Mouse (Mus musculus) kidney, postnatal 0 days (tissue): ENCODE data around the gene Arpc1b. TPM values are rescaled to one million over a fixed set of nuclear protein-coding genes. Genes with fewer than 3 reads are reported as not detected.
"Not testable (repeated sequence)": the region's sequence is repeated elsewhere in the genome, so short reads cannot be mapped to it uniquely, and the experiment has no call there.

Experiments
- ATAC-seq: fragments of 200-750 bp; cut with Nextera tagmentation; replicated peaks from 2 replicates; pipeline ENCODE4 v1.8.0; 2017; ENCODE audit warnings: low read depth, moderate number of reproducible peaks, moderate TSS enrichment, moderate library complexity; ENCODE audit not compliant: low FRiP score
- DNase-seq: peaks from one replicate; pipeline ENCODE4 v3.0.0-alpha.2; 2016; ENCODE audit warnings: low spot score
- H3K27ac ChIP-seq: fragments of 300-500 bp; sonication (generic); 2 replicates; pipeline ENCODE4 v1.5.1; 2014; ENCODE audit warnings: mild to moderate bottlenecking
- H3K27me3 ChIP-seq: fragments of 300-500 bp; sonication (generic); 2 replicates; pipeline ENCODE4 v1.6.1; 2014; ENCODE audit warnings: low read length, mixed read lengths; ENCODE audit not compliant: insufficient read depth
- H3K36me3 ChIP-seq: fragments of 300-500 bp; sonication (generic); 2 replicates; pipeline ENCODE4 v1.6.1; 2014; ENCODE audit warnings: low read length, mixed read lengths; ENCODE audit not compliant: insufficient read depth
- H3K4me1 ChIP-seq: fragments of 300-500 bp; sonication (generic); replicated peaks from 2 replicates; pipeline ENCODE4 v1.6.1; 2014; ENCODE audit warnings: antibody characterized with exemption, low read length, mixed read lengths; ENCODE audit not compliant: insufficient read depth
- H3K4me2 ChIP-seq: fragments of 300-500 bp; sonication (generic); 2 replicates; pipeline ENCODE4 v1.6.1; 2014; ENCODE audit warnings: mild to moderate bottlenecking, low read length, moderate library complexity, mixed read lengths
- H3K4me3 ChIP-seq: fragments of 300-500 bp; sonication (generic); replicated peaks from 2 replicates; pipeline ENCODE4 v1.5.1; 2014; ENCODE audit warnings: low read depth, low read length
- H3K9ac ChIP-seq: fragments of 300-500 bp; sonication (generic); 2 replicates; pipeline ENCODE4 v1.6.1; 2014; ENCODE audit warnings: low read depth, low read length
- H3K9me3 ChIP-seq: fragments of 300-500 bp; sonication (generic); replicated peaks from 2 replicates; pipeline ENCODE4 v1.6.1; 2016; ENCODE audit warnings: low read length, inconsistent platforms, mixed read lengths
- CTCF ChIP-seq: IDR thresholded peaks from 2 replicates; pipeline ENCODE4 v1.5.1; 2016; ENCODE audit warnings: antibody characterized with exemption, low read depth, mild to moderate bottlenecking, moderate library complexity
- WGBS: fragments of 180-500 bp; shearing (Covaris S2); extraction: QIAGEN DNeasy Blood & Tissue Kit; methylation state at CpG from one replicate; pipeline ENCODE4 v1.1.7; 2014; 5-methylcytosine and 5-hydroxymethylcytosine counted together
- polyA plus RNA-seq: library from polyadenylated mRNA; unstranded; fragments of >200 nt; fragmentation: Nextera tagmentation; extraction: Ambion mirVana; gene quantifications from 2 replicates; pipeline ENCODE4 v1.2.1, GENCODE M21; 2015

The Arpc1b gene
- polyA plus RNA-seq, 1 experiment from 2014 or later, result 261 TPM

- H3K4me1 ChIP-seq, result peaks cover 8% of the 10 kb centered on the region; the same call in 1 of the 2 replicates
- 91% methylated on average over 10 of the region's 10 CpGs for WGBS
These were observed 32.0 kb upstream of the Arpc1b start for GRCm38 (mm10) chr5:145081866-145082613.

DNA sequence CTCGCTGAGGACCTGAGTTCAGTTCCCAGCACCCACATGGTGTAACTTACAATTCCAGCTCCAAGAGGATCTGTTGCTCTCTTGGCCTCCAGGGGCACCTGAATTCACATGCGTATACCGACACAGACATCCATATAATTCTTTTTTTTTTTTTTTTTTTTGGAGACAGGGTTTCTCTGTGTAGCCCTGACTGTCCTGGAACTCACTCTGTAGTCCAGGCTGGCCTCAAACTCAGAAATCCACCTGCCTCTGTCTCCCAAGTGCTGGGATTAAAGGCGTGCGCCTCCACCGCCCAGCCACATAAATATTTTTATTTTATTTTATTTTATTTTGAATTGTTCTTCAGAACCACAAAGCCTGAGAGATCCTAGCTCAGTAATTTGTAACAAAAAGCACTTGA, 30.8 kb upstream of the Arpc1b start:
- H3K4me1 ChIP-seq, H3K36me3 ChIP-seq, H3K9me3 ChIP-seq, DNase-seq, ATAC-seq, H3K27me3 ChIP-seq: not testable (repeated sequence)
- 50% methylated on average over 6 of the region's 6 CpGs for WGBS
- Histone ChIP-seq H3K27ac (peak overlapping the region; percentile 80; the same call in 1 of the 2 replicates), H3K4me3 (peak overlapping the region; percentile 85), H3K4me2 (peak overlapping the region; percentile 91), H3K9ac (peak overlapping the region; percentile 93; the same call in 1 of the 2 replicates)

More at GRCm38 (mm10) chr5:145081866-145082613, 32.0 kb upstream of the Arpc1b start:
- Histone ChIP-seq H3K36me3 (no peaks in the 10 kb centered on the region), H3K9ac (no peak overlapping the region), H3K9me3 (no peaks in the 10 kb centered on the region), H3K27ac (no peak overlapping the region), H3K27me3 (no peaks in the 10 kb centered on the region), H3K4me2 (no peak overlapping the region), H3K4me3 (no peak overlapping the region)
- no peak for TF ChIP-seq CTCF
- DNase-seq (no peak), ATAC-seq (no peak)

GRCm38 (mm10) chr5:145083632-145084451, 30.2 kb upstream of the Arpc1b start, which contains the start of the genes Arpc1a and Kpna7:
Arpc1a (plus strand) TSS chr5:145083830.
Kpna7 (minus strand) TSS chr5:145084030.
- H3K9me3 ChIP-seq, result no peaks in the 10 kb centered on the region; the same call in 1 of the 2 replicates
- no peaks in the 10 kb centered on the region for H3K27me3 ChIP-seq
- WGBS, result under 1% methylated on average over 49 of the region's 54 CpGs
- ATAC-seq, result peak; percentile 96
- peak within 1 kb of the TSS; percentile 91 for H3K4me2 ChIP-seq
- H3K36me3 ChIP-seq, result no peaks in the 10 kb centered on the region
- TF ChIP-seq CTCF, result no peak
- H3K4me3 ChIP-seq, result peak within 1 kb of the TSS; percentile 85
- H3K9ac ChIP-seq, result peak within 1 kb of the TSS; percentile 93
- peaks cover 8% of the 10 kb centered on the region; the same call in 1 of the 2 replicates for H3K4me1 ChIP-seq
- H3K27ac ChIP-seq, result peak within 1 kb of the TSS; percentile 80
- DNase-seq, result peak; percentile 97

- ATAC-seq (no peak), DNase-seq (no peak)
- Histone ChIP-seq H3K9ac (peak overlapping the region; percentile 93), H3K27me3 (no peaks in the 10 kb centered on the region), H3K36me3 (no peaks in the 10 kb centered on the region), H3K9me3 (no peaks in the 10 kb centered on the region; the same call in 1 of the 2 replicates), H3K27ac (no peak overlapping the region), H3K4me1 (peaks cover 8% of the 10 kb centered on the region; the same call in 1 of the 2 replicates), H3K4me3 (peak overlapping the region; percentile 85), H3K4me2 (peak overlapping the region; percentile 91)
- 57% methylated on average over 2 of the region's 2 CpGs for WGBS
- no peak for TF ChIP-seq CTCF
These were observed 29.2 kb upstream of the Arpc1b start for GRCm38 (mm10) chr5:145084822-145085221.

- 94% methylated on average over 2 of the region's 2 CpGs for WGBS
- H3K4me1 ChIP-seq, result peaks cover 8% of the 10 kb centered on the region; the same call in 1 of the 2 replicates
- DNase-seq, result no peak
- no peaks in the 10 kb centered on the region for H3K27me3 ChIP-seq
- no peak for TF ChIP-seq CTCF
- no peak overlapping the region for H3K4me3 ChIP-seq
- no peaks in the 10 kb centered on the region; the same call in 1 of the 2 replicates for H3K9me3 ChIP-seq
- H3K36me3 ChIP-seq, result peaks cover 10% of the 10 kb centered on the region; the same call in 1 of the 2 replicates
- H3K4me2 ChIP-seq, result no peak overlapping the region
- no peak for ATAC-seq
- no peak overlapping the region for H3K9ac ChIP-seq
- H3K27ac ChIP-seq, result no peak overlapping the region
These were observed 25.8 kb upstream of the Arpc1b start for GRCm38 (mm10) chr5:145088186-145088585.

DNA sequence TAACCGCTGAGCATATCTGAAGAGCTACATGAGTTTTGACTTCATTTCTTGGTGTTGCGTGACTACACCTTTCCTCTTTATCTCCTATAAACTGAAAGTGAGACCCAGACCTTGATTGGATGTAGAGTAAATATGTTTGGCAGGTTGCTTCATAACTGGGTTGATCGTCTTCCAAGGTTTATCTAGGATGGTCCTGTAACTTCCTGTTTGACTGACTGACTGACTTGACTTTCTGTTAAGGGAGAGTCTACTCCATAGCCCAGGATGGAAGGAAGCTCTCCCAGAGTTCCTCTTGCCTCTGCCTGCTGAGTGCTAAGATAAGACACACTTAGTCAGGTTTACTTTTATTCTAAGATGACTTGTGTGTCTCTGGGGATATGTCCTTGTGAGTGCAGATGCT, 24.1 kb upstream of the Arpc1b start:
- H3K36me3 ChIP-seq, result peaks cover 15% of the 10 kb centered on the region
- H3K9me3 ChIP-seq, result no peaks in the 10 kb centered on the region; the same call in 1 of the 2 replicates
- no peak overlapping the region for H3K4me3 ChIP-seq
- H3K4me1 ChIP-seq, result peaks cover 2% of the 10 kb centered on the region; the same call in 1 of the 2 replicates
- 88% methylated on average over 3 of the region's 3 CpGs for WGBS
- TF ChIP-seq CTCF, result no peak
- ATAC-seq, result no peak
- no peak overlapping the region for H3K4me2 ChIP-seq
- no peak overlapping the region for H3K9ac ChIP-seq
- no peaks in the 10 kb centered on the region for H3K27me3 ChIP-seq
- DNase-seq, result no peak
- no peak overlapping the region for H3K27ac ChIP-seq
